Mouse (Mus musculus): ENCODE results near the gene B4galt3.
"Not testable (repeated sequence)": the region's sequence is repeated elsewhere in the genome, so short reads cannot be mapped to it uniquely, and the experiment has no call there.

The B4galt3 gene

GRCm38 (mm10) chr1:171240911-171241310 is 29.2 kb upstream of the B4galt3 start:
- DNase-seq (ENCODE audit: low spot score in 2 of 2): no peak

- not testable (repeated sequence) for DNase-seq (ENCODE audit: low spot score in 2 of 2)
Observed at GRCm38 (mm10) chr1:171241952-171242351, 28.2 kb upstream of the B4galt3 start.

GRCm38 (mm10) chr1:171245353-171245752 is 24.8 kb upstream of the B4galt3 start:
- DNase-seq (ENCODE audit: low spot score in 2 of 2): no peak

- peak; percentile 98 to 99 for DNase-seq (ENCODE audit: low spot score in 2 of 2)
Observed at GRCm38 (mm10) chr1:171246709-171247452, 23.2 kb upstream of the B4galt3 start.

- DNase-seq (ENCODE audit: low spot score in 2 of 2): no peak
Observed at GRCm38 (mm10) chr1:171247453-171247841, 22.7 kb upstream of the B4galt3 start.

- DNase-seq (ENCODE audit: low spot score in 2 of 2): no peak
Observed at GRCm38 (mm10) chr1:171247916-171248315, 22.2 kb upstream of the B4galt3 start.

GRCm38 (mm10) chr1:171248386-171249226 is 21.5 kb upstream of the B4galt3 start:
- DNase-seq (ENCODE audit: low spot score in 2 of 2): no peak

- DNase-seq (ENCODE audit: low spot score in 2 of 2): peak; percentile 74 to 79
Observed at GRCm38 (mm10) chr1:171249913-171250600, 20.1 kb upstream of the B4galt3 start, which contains the start of gene Adamts4. TSS of gene Adamts4 (plus strand) at chr1:171250421.

GRCm38 (mm10) chr1:171250680-171251593 is 19.2 kb upstream of the B4galt3 start, which contains the start of gene Ndufs2:
TSS of gene Ndufs2 (minus strand) at chr1:171251388.
- peak in 1 of 2 experiments; percentile 57 for DNase-seq (ENCODE audit: low spot score in 2 of 2)

- DNase-seq (ENCODE audit: low spot score in 2 of 2): no peak
Observed at GRCm38 (mm10) chr1:171251594-171252324, 18.4 kb upstream of the B4galt3 start.

- no peak for DNase-seq (ENCODE audit: low spot score in 2 of 2)
Observed at GRCm38 (mm10) chr1:171252415-171252814, 17.7 kb upstream of the B4galt3 start.

GRCm38 (mm10) chr1:171256095-171256818 is 13.9 kb upstream of the B4galt3 start:
- DNase-seq (ENCODE audit: low spot score in 2 of 2): no peak

GRCm38 (mm10) chr1:171256937-171257548 is 13.1 kb upstream of the B4galt3 start:
- peak; percentile 72 to 78 for DNase-seq (ENCODE audit: low spot score in 2 of 2)

- no peak for DNase-seq (ENCODE audit: low spot score in 2 of 2)
Observed at GRCm38 (mm10) chr1:171257781-171258180, 12.3 kb upstream of the B4galt3 start.

- no peak for DNase-seq (ENCODE audit: low spot score in 2 of 2)
Observed at GRCm38 (mm10) chr1:171258921-171259320, 11.2 kb upstream of the B4galt3 start.

GRCm38 (mm10) chr1:171260316-171260715 is 9.8 kb upstream of the B4galt3 start:
- DNase-seq (ENCODE audit: low spot score in 2 of 2): no peak

- peak; percentile 89 to 93 for DNase-seq (ENCODE audit: low spot score in 2 of 2)
Observed at GRCm38 (mm10) chr1:171262594-171263130, 7.5 kb upstream of the B4galt3 start.

- DNase-seq (ENCODE audit: low spot score in 2 of 2): peak; percentile 73 to 85
Observed at GRCm38 (mm10) chr1:171263185-171263611, 6.9 kb upstream of the B4galt3 start.
